Mouse (Mus musculus) liver, postnatal 0 days (tissue): ENCODE results near the gene Gdpd2. TPM values are rescaled to one million over a fixed set of nuclear protein-coding genes. Genes with fewer than 3 reads are reported as not detected.

Experiments used
- ATAC-seq: fragments of 200-750 bp; cut with Nextera tagmentation; 2 replicates; pipeline ENCODE4 v1.8.0; 2017; ENCODE audit warnings: mild to moderate bottlenecking, moderate library complexity
- DNase-seq: peaks from one replicate; pipeline ENCODE4 v3.0.0-alpha.2; 2016
- H3K27ac ChIP-seq: fragments of 300-500 bp; sonication (generic); 2 replicates; pipeline ENCODE4 v1.5.1; 2014; ENCODE audit warnings: antibody characterized with exemption, moderate library complexity, mild to moderate bottlenecking, low read depth
- H3K27me3 ChIP-seq: fragments of 300-500 bp; sonication (generic); 2 replicates; pipeline ENCODE4 v1.6.1; 2014; ENCODE audit warnings: low read length, control low read depth, mixed read lengths; ENCODE audit not compliant: insufficient read depth
- H3K36me3 ChIP-seq: fragments of 300-500 bp; sonication (generic); replicated peaks from 2 replicates; pipeline ENCODE4 v1.6.1; 2014; ENCODE audit warnings: mild to moderate bottlenecking, control low read depth, low read length, moderate library complexity, mixed read lengths; ENCODE audit not compliant: insufficient read depth
- H3K4me1 ChIP-seq: fragments of 300-500 bp; sonication (generic); 2 replicates; pipeline ENCODE4 v1.6.1; 2014; ENCODE audit warnings: antibody characterized with exemption, mild to moderate bottlenecking, control low read depth; ENCODE audit not compliant: insufficient read depth
- H3K4me2 ChIP-seq: fragments of 300-500 bp; sonication (generic); 2 replicates; pipeline ENCODE4 v1.6.1; 2014; ENCODE audit warnings: low read depth, mild to moderate bottlenecking, low read length, moderate library complexity, mixed read lengths
- H3K4me3 ChIP-seq: fragments of 300-500 bp; sonication (generic); 2 replicates; pipeline ENCODE4 v1.5.1; 2014; ENCODE audit warnings: low read depth, low read length
- H3K9ac ChIP-seq: fragments of 300-500 bp; sonication (generic); replicated peaks from 2 replicates; pipeline ENCODE4 v1.6.1; 2014; ENCODE audit warnings: mild to moderate bottlenecking, moderate library complexity
- H3K9me3 ChIP-seq: fragments of 300-500 bp; sonication (generic); 2 replicates; pipeline ENCODE4 v1.6.1; 2016; ENCODE audit warnings: mild to moderate bottlenecking, control low read depth, low read length, mixed read lengths
- CTCF ChIP-seq: sonication (generic); IDR thresholded peaks from 2 replicates; pipeline ENCODE4 v1.5.1; 2016; ENCODE audit warnings: antibody characterized with exemption, low read depth
- EP300 ChIP-seq: IDR thresholded peaks from 2 replicates; pipeline ENCODE4 v1.6.1; 2016; ENCODE audit warnings: antibody characterized with exemption, low read depth, mild to moderate bottlenecking
- WGBS: fragments of 180-500 bp; shearing (Covaris S2); extraction: QIAGEN DNeasy Blood & Tissue Kit; methylation state at CpG from one replicate; pipeline ENCODE4 v1.1.7; 2014; ENCODE audit not compliant: insufficient replicate concordance; 5-methylcytosine and 5-hydroxymethylcytosine counted together
- polyA plus RNA-seq: library from polyadenylated mRNA; unstranded; fragments of >200 nt; fragmentation: Nextera tagmentation; extraction: Ambion mirVana; gene quantifications from 2 replicates; pipeline ENCODE4 v1.2.1, GENCODE M21; 2015

Gene Gdpd2
- polyA plus RNA-seq, 1 experiment from 2014 or later: not detected

DNA sequence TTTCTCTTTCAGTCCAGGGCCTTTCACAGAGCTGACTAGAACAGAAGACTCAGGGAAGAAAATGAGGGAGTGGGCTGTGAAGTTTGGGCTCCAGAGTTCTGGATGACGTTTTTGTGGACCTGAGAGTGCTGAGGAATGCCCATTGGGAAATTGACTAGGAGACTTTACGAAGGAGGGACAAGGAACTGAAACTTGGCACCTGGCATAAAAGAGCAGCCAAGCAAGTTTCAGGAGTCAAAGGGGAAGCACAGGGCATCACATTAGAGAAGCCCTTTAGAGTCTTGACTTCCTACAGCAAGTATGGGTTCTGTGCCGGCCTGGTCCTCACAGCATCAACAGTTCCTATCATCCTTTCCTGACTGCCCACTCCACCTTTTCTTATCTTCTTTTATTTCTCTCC is 45.7 kb downstream of the Gdpd2 start:
- WGBS: 80% methylated on average over 3 of the region's 3 CpGs
- Histone ChIP-seq H3K4me2 (no peak overlapping the region), H3K27me3 (no peaks in the 10 kb centered on the region), H3K36me3 (no peaks in the 10 kb centered on the region), H3K4me3 (no peak overlapping the region), H3K4me1 (no peaks in the 10 kb centered on the region; the same call in 1 of the 2 replicates), H3K27ac (no peak overlapping the region), H3K9ac (no peak overlapping the region), H3K9me3 (no peaks in the 10 kb centered on the region)
- ATAC-seq (no peak), DNase-seq (no peak)
- no peak for TF ChIP-seq EP300
- no peak for TF ChIP-seq CTCF

DNA sequence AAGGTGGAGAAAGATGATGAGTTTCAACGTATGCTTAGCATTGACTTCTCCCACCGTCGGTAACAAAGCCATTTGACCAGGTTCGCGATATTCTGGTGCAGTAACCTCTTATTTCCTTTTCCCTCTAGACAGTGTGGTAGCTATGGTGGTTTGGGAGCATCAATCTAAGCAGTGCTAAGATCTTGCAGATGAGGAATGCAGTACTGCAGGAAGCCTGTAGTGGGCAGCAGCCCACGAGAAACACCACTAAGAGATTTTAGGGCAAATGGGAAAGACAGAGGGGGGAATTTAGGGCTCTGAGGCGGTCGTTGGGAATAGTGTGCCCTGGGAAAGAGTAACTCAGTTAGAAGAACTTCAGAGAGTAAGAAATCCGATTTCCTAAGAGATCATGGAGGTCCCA is 46.8 kb downstream of the Gdpd2 start:
- Histone ChIP-seq H3K9ac (no peak overlapping the region), H3K9me3 (no peaks in the 10 kb centered on the region), H3K4me1 (no peaks in the 10 kb centered on the region; the same call in 1 of the 2 replicates), H3K4me2 (peak overlapping the region; percentile 66), H3K27me3 (no peaks in the 10 kb centered on the region), H3K4me3 (peak overlapping the region; percentile 55), H3K36me3 (no peaks in the 10 kb centered on the region), H3K27ac (peak overlapping the region; percentile 75)
- whole genome bisulfite sequencing: 19% methylated on average over 9 of the region's 9 CpGs
- ATAC-seq: peak; percentile 64
- peak; percentile 31 for DNase-seq
- TF ChIP-seq CTCF (peak; percentile 73), EP300 (no peak)

DNA sequence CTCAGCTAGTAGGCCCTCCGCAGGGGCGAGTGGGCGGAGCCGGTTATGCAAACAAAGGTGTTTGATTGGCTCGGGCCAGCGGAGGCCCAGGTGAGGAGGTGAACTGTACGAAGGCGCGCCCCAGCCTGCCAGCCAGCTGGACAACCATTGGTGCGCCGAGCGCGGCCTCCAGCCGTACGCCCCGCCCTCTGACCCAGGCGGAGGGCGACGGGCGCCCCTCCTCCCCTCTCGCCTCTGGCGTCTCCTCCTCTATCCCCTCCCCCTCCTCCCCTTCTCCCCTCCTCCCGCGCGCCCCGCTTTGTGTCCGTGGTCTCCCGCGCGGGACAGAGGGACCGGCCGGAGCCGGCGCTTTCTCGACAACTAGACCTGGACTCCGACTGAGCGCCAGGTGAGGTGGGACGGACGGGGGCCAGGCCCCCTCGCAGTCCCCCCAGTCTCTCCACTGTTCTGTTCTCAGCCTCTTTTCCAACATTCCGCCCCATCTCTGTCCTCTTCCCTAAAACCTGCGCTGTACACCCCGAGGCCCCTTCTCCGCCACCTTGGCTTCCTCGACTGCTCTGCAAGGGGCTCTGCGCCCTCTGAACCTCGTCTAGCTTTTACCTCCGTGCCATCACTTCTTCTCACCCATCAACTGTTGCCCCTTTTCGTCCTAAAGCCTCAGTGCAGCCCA is 47.4 kb downstream of the Gdpd2 start:
- H3K9me3 ChIP-seq: no peaks in the 10 kb centered on the region
- H3K4me3 ChIP-seq: peak overlapping the region; percentile 55
- no peaks in the 10 kb centered on the region for H3K36me3 ChIP-seq
- WGBS: 13% methylated on average over 20 of the region's 49 CpGs
- peak overlapping the region; percentile 75 for H3K27ac ChIP-seq
- H3K4me2 ChIP-seq: peak overlapping the region; percentile 66
- H3K9ac ChIP-seq: peak overlapping the region; percentile 50; the same call in 1 of the 2 replicates
- TF ChIP-seq EP300 (no peak), CTCF (no peak)
- ATAC-seq (peak; percentile 96), DNase-seq (peak; percentile 78)
- H3K27me3 ChIP-seq: no peaks in the 10 kb centered on the region
- no peaks in the 10 kb centered on the region; the same call in 1 of the 2 replicates for H3K4me1 ChIP-seq

DNA sequence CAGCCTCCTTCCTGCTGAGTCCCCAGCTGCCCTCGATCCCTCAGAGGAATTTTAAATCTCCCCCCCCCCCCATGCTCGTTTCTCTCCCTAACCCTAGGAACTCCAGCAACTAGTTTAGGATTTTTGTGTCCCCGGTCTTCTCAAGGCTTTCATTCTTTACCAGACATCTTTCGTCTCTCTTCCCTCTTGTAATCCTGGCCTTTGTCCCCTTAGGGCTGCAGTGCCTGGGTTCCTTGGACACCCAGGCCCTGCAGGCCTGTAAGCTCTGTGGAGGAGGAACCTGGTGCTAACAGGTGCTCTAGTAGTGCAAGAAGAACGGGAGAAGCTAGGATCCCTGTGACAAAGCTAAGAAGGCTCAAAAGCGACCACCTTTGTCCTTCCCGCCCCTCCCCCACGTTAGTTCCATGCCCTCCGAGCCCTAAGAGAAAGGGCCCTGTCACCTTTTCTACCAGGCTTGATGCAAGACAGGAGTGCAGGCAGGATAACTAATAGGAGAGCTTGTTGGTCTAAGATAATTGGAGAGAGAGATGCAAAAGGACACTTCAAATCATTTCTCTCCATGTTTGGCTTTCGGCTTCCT is 48.1 kb downstream of the Gdpd2 start:
- no peaks in the 10 kb centered on the region for H3K27me3 ChIP-seq
- 27% methylated on average over 10 of the region's 10 CpGs for WGBS
- peak overlapping the region; percentile 66 for H3K4me2 ChIP-seq
- H3K9me3 ChIP-seq: no peaks in the 10 kb centered on the region
- DNase-seq (no peak), ATAC-seq (no peak)
- peak overlapping the region; percentile 50; the same call in 1 of the 2 replicates for H3K9ac ChIP-seq
- no peaks in the 10 kb centered on the region for H3K36me3 ChIP-seq
- peak overlapping the region; percentile 55 for H3K4me3 ChIP-seq
- H3K4me1 ChIP-seq: no peaks in the 10 kb centered on the region; the same call in 1 of the 2 replicates
- TF ChIP-seq EP300: no peak
- peak overlapping the region; percentile 61 for H3K27ac ChIP-seq

DNA sequence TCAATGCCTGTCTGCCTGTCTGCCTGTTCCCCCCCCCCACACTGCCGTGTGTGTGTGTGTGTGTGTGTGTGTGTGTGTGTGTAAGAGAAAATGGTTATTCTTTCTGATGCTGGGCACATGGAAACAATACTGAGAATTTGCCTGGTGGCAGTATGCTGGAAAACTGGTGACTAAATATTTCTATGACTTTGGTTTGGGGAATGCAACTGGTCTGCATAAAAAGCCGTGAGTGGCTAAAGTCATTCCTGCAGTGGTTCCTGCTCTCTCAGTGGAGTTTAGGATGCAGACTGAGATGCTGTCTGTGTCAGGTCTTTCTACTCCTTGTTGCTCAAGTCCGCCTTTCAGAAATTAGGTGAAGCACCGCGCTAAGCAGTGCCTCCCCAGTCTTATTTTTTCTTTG is 48.7 kb downstream of the Gdpd2 start:
- ATAC-seq (no peak), DNase-seq (no peak)
- Histone ChIP-seq H3K27me3 (no peaks in the 10 kb centered on the region), H3K36me3 (no peaks in the 10 kb centered on the region), H3K4me1 (no peaks in the 10 kb centered on the region; the same call in 1 of the 2 replicates), H3K27ac (no peak overlapping the region), H3K4me3 (no peak overlapping the region), H3K9ac (no peak overlapping the region), H3K9me3 (no peaks in the 10 kb centered on the region), H3K4me2 (peak overlapping the region; percentile 66)
- TF ChIP-seq EP300 (no peak), CTCF (no peak)
- 50% methylated on average over 5 of the region's 5 CpGs for WGBS

Other genes with a start within 250 kb of the Gdpd2 start
- 17.8 and 19.2 TPM in 2 replicates for gene Igbp1, start 235.6 kb upstream of the Gdpd2 start, polyA plus RNA-seq
- not detected in 2 replicates for gene Dgat2l6, start 205.0 kb upstream of the Gdpd2 start, polyA plus RNA-seq
- not detected in 2 replicates for gene Awat1, start 157.6 kb upstream of the Gdpd2 start, polyA plus RNA-seq
- gene P2ry4, start 135.0 kb upstream of the Gdpd2 start, polyA plus RNA-seq: 0.99 and 1.2 TPM in 2 replicates
- gene Arr3, start 124.4 kb upstream of the Gdpd2 start, polyA plus RNA-seq: not detected in 2 replicates
- gene Kif4, start 104.1 kb upstream of the Gdpd2 start, polyA plus RNA-seq: 6.7 and 8.4 TPM in 2 replicates
- 40.0 and 40.2 TPM in 2 replicates for gene Pdzd11, start 103.3 kb upstream of the Gdpd2 start, polyA plus RNA-seq
- 0.42 and 0.43 TPM in 2 replicates for gene Dlg3, start 37.8 kb downstream of the Gdpd2 start, polyA plus RNA-seq